Mouse (Mus musculus): Measurements from ENCODE around the gene Rtkn2. TPM values are rescaled to one million over a fixed set of nuclear protein-coding genes. Genes with fewer than 3 reads are reported as not detected.
A peak's percentile ranks its signal among the peaks of the same experiment; 100 is the strongest.

The Rtkn2 gene
- total RNA-seq, 2 experiments from 2014 or later, result 0.29 to 0.36 TPM

DNA sequence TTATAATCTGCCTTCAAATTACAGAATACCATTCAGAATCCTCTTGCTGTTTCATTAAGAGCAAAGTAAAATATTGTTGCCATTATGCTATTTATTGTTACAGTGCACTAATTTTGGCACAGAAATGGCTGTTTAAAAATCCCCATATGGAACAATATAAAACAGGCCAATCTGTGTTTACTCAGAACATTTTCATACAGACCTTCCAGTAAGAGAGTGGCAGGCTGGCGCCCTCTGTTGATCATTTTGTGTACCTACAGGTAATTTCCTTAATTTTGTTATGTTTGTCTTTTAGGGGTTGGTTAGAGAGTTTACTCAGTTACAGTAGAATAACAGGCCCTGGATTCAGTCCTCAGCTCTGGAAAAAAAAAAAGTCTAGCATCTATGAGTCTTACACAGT lies 16.8 kb downstream of the Rtkn2 start:
- DNase-seq, result no peak

DNA sequence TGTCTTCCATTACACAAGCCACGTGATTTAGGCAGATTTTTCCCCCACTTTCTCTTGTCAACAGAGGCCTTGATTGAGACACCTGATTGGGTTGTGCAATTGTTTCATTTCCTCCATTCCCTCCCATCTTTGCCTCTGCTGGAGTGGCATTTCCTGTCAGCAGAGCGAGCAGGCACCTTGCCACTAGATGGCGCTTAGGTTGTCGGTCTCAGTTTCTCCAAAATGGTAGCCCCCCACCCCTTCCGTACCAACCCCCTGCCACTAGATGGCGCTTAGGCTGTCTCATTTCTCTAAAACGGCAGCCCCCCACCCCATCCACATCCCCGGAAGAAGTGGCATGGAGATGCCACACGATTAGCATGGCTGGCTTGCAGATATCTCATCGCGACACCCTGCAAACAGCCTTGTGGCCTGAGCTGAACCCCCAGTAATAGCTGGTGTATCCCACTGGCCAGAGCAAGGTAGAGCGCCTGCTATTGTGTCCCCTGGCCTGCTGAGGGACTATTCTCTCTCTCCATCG lies 18.8 kb downstream of the Rtkn2 start:
- DNase-seq, result no peak

DNA sequence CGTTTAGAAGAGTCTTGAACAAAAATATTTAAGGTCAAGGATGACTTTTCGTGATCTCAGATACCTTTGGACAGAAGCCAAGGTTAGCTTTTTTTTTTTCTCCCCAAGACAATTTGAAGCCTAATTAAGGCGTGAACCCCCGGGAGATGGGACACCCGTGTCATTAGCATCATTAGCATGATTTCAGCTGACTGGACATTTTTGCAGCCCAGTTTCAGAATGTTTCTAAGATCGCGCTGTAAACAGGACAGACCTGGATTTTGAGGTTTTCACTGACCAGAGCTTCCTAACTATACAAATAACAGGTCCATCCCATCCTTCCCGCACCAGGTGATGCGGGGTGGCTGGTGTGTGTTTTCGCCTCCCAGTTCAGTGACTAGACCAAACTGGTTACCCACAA lies 19.8 kb downstream of the Rtkn2 start:
- DNase-seq, result no peak

DNA sequence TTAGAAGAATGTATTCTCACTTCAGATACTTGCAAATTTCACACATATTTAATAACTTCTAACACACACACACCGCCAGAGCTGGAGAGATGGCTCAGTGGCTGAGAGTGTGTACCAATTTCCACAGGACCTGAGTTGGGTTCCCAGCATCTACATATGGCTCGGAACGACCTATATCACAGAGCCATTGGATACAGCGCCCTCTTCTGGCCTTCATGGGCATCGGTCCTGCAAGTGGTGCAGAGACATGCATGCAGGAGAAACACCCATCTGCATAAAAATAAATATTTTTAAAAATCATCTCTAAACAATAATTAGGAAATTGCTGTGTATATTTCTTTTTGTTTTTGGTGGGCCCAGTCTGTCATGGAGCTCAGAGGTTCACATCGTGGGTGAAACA lies 22.1 kb downstream of the Rtkn2 start:
- DNase-seq, result no peak

DNA sequence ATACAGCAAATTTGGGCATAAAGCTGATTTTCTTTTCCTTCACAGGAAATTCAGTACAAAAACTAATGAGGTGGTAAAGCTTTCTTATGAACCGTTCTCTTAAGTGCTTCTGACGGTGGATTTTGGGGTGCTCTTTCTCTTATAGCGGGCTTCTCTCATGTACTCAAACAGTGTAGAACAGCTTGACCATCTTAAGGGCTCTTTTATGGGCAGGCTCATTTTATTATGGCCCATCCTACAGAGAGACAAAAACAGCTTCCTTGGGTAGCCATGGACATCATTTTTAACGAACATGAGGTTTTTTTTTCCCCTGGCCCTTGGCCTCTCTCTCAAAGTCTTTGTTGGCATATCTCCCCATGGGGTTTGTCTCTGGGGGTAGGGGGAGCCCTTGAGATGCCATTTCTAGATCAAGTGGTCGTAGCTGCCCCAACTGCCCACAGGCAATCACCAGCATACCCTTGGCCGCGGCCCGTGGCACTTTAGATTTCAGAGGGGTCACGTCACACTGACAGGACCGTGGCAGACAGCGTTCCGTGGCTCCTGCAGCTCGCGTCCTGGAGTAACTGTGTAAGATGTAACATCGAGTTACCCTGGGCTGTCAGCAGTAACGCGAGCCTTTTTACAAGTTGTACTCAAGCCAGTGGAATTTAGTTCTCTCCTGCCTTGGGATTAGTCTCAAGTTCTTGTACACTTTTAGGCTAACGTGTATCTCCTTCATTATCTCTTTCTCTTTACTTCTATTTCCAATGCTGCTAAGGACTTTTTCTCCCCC lies 24.5 kb downstream of the Rtkn2 start:
- peak; percentile 46 for DNase-seq

DNA sequence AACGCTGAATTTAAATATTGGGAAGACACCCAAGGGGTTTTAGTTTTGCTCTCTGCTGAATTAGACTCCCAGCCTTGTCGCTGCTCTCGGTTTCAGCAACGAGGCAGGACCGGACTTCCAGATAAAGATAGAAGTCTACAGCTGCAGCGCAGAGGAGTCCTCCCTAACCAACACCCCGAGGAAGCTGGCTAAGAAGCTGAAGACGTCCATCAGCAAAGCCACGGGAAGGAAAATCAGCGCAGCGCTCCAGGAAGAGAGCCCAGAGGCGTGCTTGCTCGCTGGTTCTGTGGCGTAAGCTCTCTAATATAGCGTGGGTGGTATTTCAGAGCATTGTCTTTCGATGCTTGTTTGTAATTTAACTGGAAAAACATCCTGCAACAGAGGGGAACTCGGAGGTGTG lies 26.0 kb downstream of the Rtkn2 start:
- DNase-seq, result peak; percentile 23

DNA sequence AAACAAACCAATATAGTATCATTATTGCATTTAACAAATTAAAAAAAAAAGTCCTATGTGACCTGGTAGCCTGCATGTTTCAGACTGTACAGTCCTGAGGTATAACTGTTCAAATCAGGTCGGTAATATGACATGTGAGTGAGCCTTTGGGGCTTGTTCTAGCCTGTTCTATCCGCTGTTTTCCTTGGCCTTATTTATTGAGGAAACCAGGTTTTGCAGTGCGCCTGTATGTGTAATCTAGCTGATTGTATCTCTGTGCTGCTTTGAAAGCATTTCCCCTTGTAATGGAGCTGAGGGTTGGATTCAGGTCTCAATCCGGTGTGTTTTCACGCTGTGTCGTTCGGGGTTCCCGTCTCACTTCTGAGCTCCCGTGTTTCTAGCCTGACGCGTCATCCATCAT lies 27.1 kb downstream of the Rtkn2 start:
- no peak for DNase-seq

DNA sequence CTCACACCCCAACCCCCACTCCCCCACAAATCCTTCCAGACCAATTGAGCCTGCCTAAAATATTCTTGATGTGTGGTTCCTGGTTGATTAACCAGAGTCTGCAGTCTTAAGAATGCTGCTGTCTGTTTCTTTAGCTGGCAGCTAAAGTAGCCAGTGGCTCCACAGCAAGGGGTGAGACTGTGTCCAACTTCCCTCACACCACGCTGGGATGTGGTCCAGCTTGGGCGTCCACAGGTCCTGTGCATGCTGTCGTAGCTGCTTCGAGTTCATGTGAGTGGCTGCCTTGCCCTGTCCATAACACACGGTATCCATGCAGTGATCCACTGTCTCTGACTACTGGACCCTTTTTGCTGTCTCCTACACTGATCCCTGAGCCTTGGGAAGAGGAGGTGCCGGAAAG lies 27.7 kb downstream of the Rtkn2 start:
- no peak for DNase-seq

DNA sequence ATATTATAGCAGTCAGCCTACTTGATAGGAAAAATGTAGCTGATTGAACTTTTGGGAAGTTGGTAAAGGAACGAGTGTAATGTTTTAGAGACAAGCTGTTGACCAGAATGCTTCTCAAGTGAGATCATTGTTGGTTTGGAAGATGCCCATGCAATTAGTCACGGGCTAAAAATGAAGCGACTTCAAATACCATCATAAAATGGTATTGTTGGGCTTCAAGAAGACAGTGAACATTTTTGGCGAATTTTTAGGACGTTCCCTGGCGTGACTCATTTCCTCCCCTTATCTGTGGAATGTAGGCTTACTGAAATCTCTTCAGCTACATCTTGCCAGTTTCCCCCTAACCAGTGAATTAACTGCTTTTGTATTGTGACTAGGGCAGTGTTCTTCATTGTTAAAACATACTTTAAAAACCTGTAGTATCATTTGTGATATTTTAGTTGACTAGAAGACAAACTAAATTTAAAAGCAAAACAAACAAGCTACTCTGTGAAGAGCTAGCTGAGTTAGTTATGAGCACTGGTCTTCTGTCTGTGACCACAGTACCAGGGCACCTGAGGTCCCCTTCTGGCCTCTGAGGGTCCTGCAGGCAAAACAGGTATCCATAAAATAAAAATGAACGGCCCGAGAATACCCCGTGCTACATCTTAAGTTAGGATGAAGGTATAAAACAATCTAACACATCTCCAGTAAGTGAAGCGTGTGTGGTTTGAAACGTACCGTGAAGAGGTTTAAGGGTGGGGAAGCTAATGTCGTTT lies 29.0 kb downstream of the Rtkn2 start:
- DNase-seq, result no peak

DNA sequence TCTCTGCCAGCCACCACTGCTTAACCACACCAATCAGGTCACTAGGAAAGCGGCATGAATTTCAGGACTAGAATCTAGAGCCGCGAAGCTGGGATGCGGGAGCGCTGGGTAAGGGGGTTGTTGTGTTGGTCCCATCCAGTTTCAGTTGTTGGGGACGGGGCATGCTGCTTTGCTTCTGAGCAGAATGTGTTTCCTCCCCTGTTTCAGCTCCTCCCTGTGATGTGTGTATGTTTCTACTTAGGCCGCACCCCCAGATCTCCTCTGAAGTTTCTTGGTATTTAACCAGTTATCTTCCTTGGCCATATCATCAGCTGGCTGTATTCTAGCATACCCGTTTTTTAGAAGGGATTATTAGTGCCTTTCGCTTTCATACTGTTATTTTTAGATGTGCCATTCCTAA lies 29.9 kb downstream of the Rtkn2 start:
- DNase-seq, result no peak

DNA sequence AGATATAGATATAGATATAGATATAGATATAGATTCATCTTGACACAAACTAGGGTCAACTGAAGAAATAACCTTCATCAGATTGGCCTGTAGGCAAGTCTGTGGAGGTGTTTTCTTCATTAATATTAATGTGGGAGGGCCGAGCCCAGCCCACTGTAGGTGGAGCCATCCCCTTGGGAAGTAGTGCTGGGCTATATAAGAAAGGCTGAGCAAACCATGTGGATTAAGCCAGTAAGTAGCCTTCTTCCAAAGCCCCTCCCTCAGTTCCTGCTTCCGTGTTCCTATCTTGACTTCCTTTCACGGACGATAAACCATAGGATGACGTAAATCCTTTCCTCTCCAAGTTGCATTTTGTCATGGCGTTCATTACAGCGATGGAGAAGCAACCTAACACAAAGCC lies 30.5 kb downstream of the Rtkn2 start:
- no peak for DNase-seq

DNA sequence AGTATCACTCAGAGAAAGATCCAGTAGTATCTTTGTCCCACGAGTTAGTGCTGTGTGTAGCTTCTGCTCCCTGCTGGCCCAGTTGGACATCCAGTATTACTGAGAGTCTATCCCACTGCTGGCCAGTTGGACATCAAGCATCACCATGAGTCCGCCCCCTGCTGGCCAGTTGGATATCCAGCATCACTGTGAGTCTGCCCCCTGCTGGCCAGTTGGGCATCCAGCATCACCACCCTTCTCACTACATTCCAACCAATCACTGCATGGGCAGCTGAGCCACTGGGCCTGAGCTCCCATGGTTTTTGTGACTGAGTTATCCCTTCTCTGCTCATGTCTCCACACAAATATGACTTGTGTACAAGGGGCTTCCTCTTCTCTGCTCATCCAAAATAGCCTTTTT lies 33.8 kb downstream of the Rtkn2 start:
- no peak for DNase-seq

DNA sequence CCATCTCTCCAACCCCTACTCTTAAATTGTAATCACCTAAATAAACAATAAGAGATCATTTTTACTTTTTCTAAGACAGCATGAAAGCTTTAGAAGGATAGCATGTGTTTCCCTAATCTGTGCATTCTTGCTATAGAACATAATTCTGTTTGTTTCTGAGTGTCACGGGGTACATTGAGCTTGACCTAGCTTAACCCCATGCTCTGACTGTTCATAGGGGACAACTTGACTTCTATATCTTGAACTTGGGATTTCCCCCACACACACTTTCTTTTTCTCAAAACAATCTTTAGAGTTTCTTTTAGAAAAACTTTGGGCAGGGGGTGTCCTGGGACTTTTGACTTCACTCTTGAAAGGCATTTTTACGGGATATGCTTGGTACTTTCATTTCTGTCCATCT lies 41.4 kb downstream of the Rtkn2 start:
- no peak for DNase-seq

DNA sequence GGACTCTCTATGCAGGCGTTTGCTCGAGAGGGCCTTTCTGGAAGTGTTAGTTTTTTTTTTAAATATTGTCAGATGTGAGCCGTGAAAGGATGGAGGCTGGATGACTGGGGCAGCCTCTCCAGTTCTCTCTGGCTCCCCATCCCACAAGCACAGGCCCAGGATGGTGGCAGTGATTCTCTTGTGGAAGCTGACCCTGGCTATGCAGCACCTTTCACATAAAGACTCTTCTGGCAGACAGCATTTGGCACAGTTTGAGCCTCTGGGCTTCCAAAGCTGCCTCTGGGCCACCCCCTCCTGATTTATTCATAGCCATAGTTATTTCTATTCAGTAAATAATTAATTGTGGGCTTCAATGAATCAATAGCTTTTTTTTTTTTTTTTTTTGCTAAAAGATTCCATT lies 46.3 kb downstream of the Rtkn2 start:
- no peak for DNase-seq

DNA sequence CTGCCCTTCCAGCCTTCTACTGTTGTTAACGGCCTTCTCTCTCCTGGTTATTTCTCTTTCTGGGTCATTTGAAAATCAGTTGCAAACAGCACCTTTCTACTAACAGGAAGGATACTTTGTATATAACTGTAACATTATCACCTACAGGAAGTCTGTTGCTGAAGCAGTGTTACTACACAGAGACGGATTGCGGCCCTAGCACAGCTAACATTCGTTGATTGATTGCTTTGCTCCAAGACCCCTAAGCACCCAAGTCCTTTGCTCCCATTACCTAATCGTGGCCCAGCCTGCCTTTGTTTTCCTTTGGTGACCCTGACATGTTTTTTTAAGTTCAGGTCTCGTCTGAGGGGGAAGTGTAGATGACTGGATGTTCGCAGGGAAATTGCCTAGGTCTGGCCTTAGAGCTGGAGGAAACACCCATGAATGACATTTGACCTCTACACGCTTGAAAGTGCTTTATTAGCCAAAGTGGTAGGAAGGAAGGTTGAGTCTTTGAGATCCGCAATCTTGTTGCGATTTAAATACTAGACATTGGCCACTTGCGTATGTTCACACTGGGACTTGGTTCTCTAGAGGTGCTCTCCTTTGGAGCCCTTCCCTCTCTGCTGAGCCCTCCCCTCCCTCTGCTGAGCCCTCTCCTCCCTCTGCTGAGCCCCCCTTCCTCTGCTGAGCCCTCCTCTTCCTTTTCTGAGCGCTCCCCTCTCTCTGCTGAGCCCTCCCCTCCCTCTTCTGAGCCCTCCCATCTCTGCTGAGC lies 49.1 kb downstream of the Rtkn2 start:
- no peak for DNase-seq

DNA sequence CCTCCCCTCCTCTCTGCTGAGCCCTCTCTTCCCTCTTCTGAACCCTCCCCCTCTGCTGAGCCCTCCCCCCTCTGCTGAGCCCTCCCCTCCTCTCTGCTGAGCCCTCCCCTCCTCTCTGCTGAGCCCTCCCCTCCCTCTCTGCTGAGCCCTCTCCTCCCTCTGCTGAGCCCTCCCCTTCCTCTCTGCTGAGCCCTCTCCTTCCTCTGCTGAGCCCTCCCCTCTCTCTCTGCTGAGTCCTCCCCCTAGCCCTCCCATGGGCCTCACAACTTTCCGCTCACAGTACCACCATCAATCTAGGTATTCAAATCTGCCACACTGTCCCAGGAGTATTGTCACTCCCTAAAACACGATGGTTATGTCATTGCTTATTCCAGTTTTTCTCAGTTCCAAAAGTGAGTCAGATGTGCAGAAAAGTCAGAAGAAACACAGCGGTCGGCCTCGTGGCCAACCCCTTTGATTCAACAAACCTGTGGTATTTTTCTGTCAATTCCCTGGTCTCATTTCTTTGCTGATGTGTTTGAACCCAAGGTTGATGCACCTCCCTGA lies 49.8 kb downstream of the Rtkn2 start:
- no peak for DNase-seq

DNA sequence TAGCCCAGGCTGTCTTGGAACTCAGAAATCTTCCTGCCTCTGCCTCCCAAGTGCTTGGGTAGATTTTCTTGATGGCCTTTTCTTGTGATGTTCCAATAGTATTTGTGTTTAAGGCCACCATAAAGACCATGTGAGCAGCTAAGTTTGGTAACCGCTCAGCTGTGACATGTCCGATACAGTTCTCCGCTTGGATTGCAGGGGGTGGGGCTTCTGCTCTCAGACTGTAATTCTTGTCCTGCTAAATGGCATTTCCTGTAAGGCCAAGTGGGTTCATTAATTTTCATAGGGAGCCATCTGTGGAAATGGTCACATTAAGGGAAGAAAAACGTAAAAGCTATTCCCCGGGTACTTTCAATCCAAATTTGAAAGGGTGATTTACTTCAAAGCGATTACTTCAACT lies 50.7 kb downstream of the Rtkn2 start:
- DNase-seq, result no peak

DNA sequence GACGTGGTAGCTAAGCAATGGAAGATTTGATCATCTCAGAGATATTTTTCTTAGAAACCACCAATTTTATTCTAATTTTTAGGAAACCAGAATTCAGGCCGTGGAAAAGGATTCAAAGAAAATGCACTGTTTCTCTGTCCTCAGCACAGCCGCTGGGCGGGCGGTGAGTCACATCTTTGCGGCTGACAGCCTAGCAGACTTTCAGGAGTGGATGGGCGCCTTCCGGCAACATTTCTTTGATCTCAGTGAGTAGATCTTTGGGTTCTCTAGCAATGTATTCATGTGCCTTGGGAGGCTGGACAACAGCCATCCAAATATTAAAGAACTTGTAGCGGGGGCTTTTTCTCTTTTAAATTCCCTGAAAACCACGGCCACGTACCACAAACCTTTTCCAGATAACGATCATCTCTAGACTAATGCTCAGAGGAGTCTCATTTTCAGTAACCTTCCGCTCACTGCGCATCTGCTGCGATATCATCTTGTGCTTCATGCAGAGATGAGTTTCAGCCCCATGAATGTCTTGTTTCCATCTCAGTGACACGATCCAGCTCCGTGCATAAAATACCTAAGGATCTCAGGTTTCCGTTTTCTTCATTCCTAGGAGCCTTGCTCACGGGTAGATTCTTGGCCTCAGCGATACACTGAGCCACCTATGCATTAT lies 56.5 kb downstream of the Rtkn2 start:
- DNase-seq, result no peak

DNA sequence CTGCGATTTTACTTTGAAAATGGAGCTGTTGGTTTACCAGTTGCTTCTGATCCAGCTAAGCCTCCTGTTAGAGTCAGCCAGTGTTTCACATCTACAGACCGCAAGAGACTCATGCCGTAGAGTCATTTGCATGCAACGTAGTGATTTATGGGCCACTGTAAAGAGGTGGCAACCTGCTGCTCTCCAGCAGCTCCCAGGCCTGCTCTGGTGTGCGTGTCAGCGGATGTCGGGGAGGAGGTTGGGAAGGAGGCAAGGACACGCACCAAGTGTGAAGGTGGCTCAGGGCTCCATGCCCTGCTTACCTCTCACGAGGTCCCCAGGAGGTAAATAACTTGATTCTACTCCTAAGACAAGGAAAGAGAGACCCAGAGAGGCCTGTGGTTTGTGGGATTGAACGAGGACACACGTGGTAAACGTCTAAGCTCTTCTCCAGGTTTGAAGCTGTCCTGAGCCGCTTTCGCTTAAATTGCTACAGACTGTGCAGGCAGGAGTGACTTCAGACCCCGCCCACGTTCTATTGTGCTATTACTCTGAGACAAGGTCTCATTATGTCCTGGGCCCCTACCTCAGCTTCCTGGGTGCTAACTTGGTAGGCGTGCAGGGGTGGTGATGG lies 57.1 kb downstream of the Rtkn2 start:
- DNase-seq, result no peak

DNA sequence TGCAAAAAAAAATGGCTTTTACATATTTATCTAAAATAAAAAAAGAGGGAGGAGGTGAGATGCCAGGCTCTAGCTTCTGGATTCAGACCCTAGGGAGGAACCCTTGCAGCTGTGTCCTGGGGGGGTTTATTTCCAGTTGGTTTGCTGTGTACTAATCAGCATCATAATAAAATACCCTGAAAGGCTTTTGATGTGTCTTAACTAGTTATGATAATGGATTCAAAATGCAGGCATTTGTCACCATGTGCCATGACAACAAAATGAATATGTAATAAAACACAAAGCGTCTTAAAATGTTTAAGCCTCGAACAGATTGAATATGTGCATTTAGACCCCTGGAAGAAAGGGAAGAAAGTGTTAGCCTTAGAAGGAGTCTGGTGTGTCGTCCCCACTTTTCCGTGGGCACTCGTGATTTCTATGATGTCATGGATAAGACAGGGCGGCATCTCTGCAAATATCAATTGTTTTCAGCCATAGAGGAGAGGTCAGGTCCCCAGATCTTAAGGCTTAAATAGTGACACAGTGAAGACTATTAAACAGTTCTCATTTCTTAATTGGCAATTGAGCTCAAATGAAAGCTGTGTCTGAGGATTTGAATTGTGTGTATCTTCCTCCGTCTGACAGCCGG lies 59.7 kb downstream of the Rtkn2 start:
- DNase-seq, result no peak

DNA sequence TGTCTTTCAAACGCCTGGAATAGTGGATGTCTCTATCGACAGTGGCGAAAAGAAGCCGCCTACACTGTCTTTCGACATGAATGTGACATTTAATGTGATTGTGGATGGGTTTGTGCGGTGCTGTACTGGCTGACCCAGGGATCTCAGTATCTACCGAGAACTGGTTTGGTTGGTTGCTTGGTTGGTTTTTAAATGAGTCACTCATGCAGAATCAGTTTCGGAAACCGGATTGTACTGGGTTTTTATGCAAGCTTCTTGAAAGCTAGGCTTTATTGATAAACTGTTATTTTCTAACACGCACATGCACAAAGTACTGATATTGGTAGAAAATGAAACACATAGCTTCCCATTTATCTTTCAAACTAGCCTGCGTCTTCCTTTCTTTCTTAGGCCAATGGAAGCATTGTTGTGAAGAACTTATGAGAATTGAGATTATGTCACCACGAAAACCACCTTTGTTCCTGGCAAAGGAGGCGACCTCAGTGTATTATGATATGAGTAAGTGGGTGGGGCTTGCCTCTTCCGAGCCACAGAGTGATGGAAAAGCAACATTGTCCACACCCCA lies 60.4 kb downstream of the Rtkn2 start:
- no peak for DNase-seq

Measured in gastrocnemius, postnatal 25 days (tissue).